Mouse (Mus musculus) myocyte (in vitro differentiated cells): Measurements from ENCODE around the gene Sgpp1. TPM values are rescaled to one million over a fixed set of nuclear protein-coding genes. Genes with fewer than 3 reads are reported as not detected.

Source experiments
- H3K27me3 ChIP-seq: one replicate; pipeline ENCODE4 v1.6.1; 2011; ENCODE audit not compliant: control insufficient read depth, insufficient read depth, insufficient read length
- H3K36me3 ChIP-seq: one replicate; pipeline ENCODE4 v1.6.1; 2011; ENCODE audit not compliant: control insufficient read depth, insufficient read depth
- H3K4me2 ChIP-seq: one replicate; pipeline ENCODE4 v1.6.1; 2011; ENCODE audit warnings: low read depth, control low read depth
- H3K4me3 ChIP-seq: one replicate; pipeline ENCODE4 v1.5.1; 2011; ENCODE audit warnings: mild to moderate bottlenecking, control low read depth, moderate library complexity
- H3K79me2 ChIP-seq: one replicate; pipeline ENCODE4 v1.6.1; 2011; ENCODE audit not compliant: control insufficient read depth, insufficient read depth
- H3ac ChIP-seq: one replicate; pipeline ENCODE4 v1.6.1; 2011; ENCODE audit not compliant: control insufficient read depth, insufficient read length
- CEBPB ChIP-seq: IDR thresholded peaks from 2 replicates; pipeline ENCODE4 v1.6.1; 2011; ENCODE audit warnings: mild to moderate bottlenecking, moderate library complexity; ENCODE audit not compliant: poor library complexity, insufficient read depth, severe bottlenecking
- E2F4 ChIP-seq: IDR thresholded peaks from one replicate; pipeline ENCODE4 v1.6.1; 2011; ENCODE audit warnings: mild to moderate bottlenecking, control low read depth, moderate library complexity; ENCODE audit not compliant: insufficient read depth
- MAX ChIP-seq: IDR thresholded peaks from one replicate; pipeline ENCODE4 v1.6.1; 2011; ENCODE audit warnings: low read depth, mild to moderate bottlenecking, control low read depth
- MYOD1 ChIP-seq, 3 experiments: IDR thresholded peaks; one replicate each; pipeline ENCODE4 v1.6.1; 2011; ENCODE audit warnings: control low read depth in 2 of 3, low read depth in 2 of 3, mild to moderate bottlenecking in 2 of 3, moderate library complexity in 1 of 3; ENCODE audit not compliant: insufficient read length in 2 of 3, control insufficient read depth in 1 of 3
- MYOG ChIP-seq, 3 experiments: IDR thresholded peaks; one replicate each; pipeline ENCODE4 v1.6.1; 2011; ENCODE audit warnings: control low read depth in 2 of 3, low read depth in 2 of 3, mild to moderate bottlenecking in 2 of 3; ENCODE audit not compliant: insufficient read length in 2 of 3, control insufficient read depth in 1 of 3, insufficient read depth in 1 of 3
- POLR2A ChIP-seq: IDR thresholded peaks from one replicate; pipeline ENCODE4 v1.6.1; 2011; ENCODE audit warnings: low read depth, mild to moderate bottlenecking, control low read depth, moderate library complexity; ENCODE audit not compliant: insufficient read length
- POLR2AphosphoS2 ChIP-seq: IDR thresholded peaks from one replicate; pipeline ENCODE4 v1.6.1; 2011; ENCODE audit warnings: low read depth, control low read depth; ENCODE audit not compliant: insufficient read length
- REST ChIP-seq: IDR thresholded peaks from one replicate; pipeline ENCODE4 v1.6.1; 2011; ENCODE audit warnings: mild to moderate bottlenecking, control low read depth, moderate library complexity; ENCODE audit not compliant: insufficient read depth, insufficient read length
- SRF ChIP-seq: IDR thresholded peaks from one replicate; pipeline ENCODE4 v1.6.1; 2011; ENCODE audit warnings: low read depth; ENCODE audit not compliant: control insufficient read depth, insufficient read length
- TCF12 ChIP-seq: IDR thresholded peaks from one replicate; pipeline ENCODE4 v1.6.1; 2011; ENCODE audit warnings: mild to moderate bottlenecking, control low read depth; ENCODE audit not compliant: poor library complexity, insufficient read depth, severe bottlenecking
- TCF3 ChIP-seq: IDR thresholded peaks from one replicate; pipeline ENCODE4 v1.6.1; 2011; ENCODE audit warnings: low read depth, control low read depth; ENCODE audit not compliant: insufficient read length
- USF1 ChIP-seq: IDR thresholded peaks from one replicate; pipeline ENCODE4 v1.6.1; 2011; ENCODE audit warnings: low read depth, mild to moderate bottlenecking, control low read depth, moderate library complexity
- polyA plus RNA-seq: library from polyadenylated mRNA; unstranded; fragments of >200 nt; fragmentation: generic; extraction: Trizol; gene quantifications from one replicate; pipeline ENCODE4 v1.2.1, GENCODE M21; 2012; ENCODE audit warnings: missing spikeins

The Sgpp1 gene
- polyA plus RNA-seq, 1 experiment = 4.9 TPM

GRCm38 (mm10) chr12:75710596-75711376 is 24.7 kb downstream of the Sgpp1 start:
- Histone ChIP-seq H3ac (no peak overlapping the region), H3K4me2 (no peak overlapping the region), H3K27me3 (no peaks in the 10 kb centered on the region), H3K4me3 (no peak overlapping the region), H3K36me3 (no peaks in the 10 kb centered on the region), H3K79me2 (no peaks in the 10 kb centered on the region)
- TF ChIP-seq CEBPB (no peak), MYOG (IDR thresholded peaks at IDR 0.05; ENCODE audit: control insufficient read depth in 1 of 3, insufficient read depth in 1 of 3, insufficient read length in 2 of 3, low read depth in 2 of 3) (no peak), TCF12 (no peak), TCF3 (no peak), SRF (no peak), POLR2A (no peak), USF1 (no peak), POLR2AphosphoS2 (no peak), REST (no peak), MYOD1 (IDR thresholded peaks at IDR 0.05; ENCODE audit: control insufficient read depth in 1 of 3, insufficient read length in 2 of 3, low read depth in 2 of 3) (no peak), MAX (no peak), E2F4 (no peak)

GRCm38 (mm10) chr12:75709506-75709905 is 26.0 kb downstream of the Sgpp1 start:
- Histone ChIP-seq H3K36me3 (no peaks in the 10 kb centered on the region), H3K4me2 (no peak overlapping the region), H3K27me3 (no peaks in the 10 kb centered on the region), H3K4me3 (no peak overlapping the region), H3ac (no peak overlapping the region), H3K79me2 (no peaks in the 10 kb centered on the region)
- TF ChIP-seq TCF12 (no peak), MYOD1 (IDR thresholded peaks at IDR 0.05; ENCODE audit: control insufficient read depth in 1 of 3, insufficient read length in 2 of 3, low read depth in 2 of 3) (no peak), USF1 (no peak), MAX (no peak), MYOG (IDR thresholded peaks at IDR 0.05; ENCODE audit: control insufficient read depth in 1 of 3, insufficient read depth in 1 of 3, insufficient read length in 2 of 3, low read depth in 2 of 3) (no peak), POLR2AphosphoS2 (no peak), E2F4 (no peak), CEBPB (no peak), SRF (no peak), TCF3 (no peak)

GRCm38 (mm10) chr12:75706670-75707069 is 28.9 kb downstream of the Sgpp1 start:
- Histone ChIP-seq H3ac (no peak overlapping the region), H3K79me2 (no peaks in the 10 kb centered on the region), H3K36me3 (no peaks in the 10 kb centered on the region), H3K4me3 (no peak overlapping the region), H3K4me2 (no peak overlapping the region), H3K27me3 (no peaks in the 10 kb centered on the region)
- TF ChIP-seq TCF12 = no peak
- no peak for TF ChIP-seq MYOG (IDR thresholded peaks at IDR 0.05; ENCODE audit: control insufficient read depth in 1 of 3, insufficient read depth in 1 of 3, insufficient read length in 2 of 3, low read depth in 2 of 3)
- TF ChIP-seq USF1 = no peak
- no peak for TF ChIP-seq POLR2AphosphoS2
- TF ChIP-seq E2F4 = no peak
- TF ChIP-seq SRF = no peak
- TF ChIP-seq REST = no peak
- TF ChIP-seq MAX = no peak
- no peak for TF ChIP-seq CEBPB
- TF ChIP-seq MYOD1 (IDR thresholded peaks at IDR 0.05; ENCODE audit: control insufficient read depth in 1 of 3, insufficient read length in 2 of 3, low read depth in 2 of 3) = no peak
- no peak for TF ChIP-seq POLR2A
- TF ChIP-seq TCF3 = no peak

GRCm38 (mm10) chr12:75702739-75703122 is 32.8 kb downstream of the Sgpp1 start:
- H3ac ChIP-seq = no peak overlapping the region
- H3K36me3 ChIP-seq = no peaks in the 10 kb centered on the region
- TF ChIP-seq POLR2A (no peak), SRF (no peak), POLR2AphosphoS2 (no peak), E2F4 (no peak), CEBPB (peak; percentile 99)
- no peaks in the 10 kb centered on the region for H3K79me2 ChIP-seq
- H3K4me2 ChIP-seq = peak overlapping the region; percentile 95
- H3K4me3 ChIP-seq = peak overlapping the region; percentile 18
- H3K27me3 ChIP-seq = no peaks in the 10 kb centered on the region
